In the genomic region with DNA sequence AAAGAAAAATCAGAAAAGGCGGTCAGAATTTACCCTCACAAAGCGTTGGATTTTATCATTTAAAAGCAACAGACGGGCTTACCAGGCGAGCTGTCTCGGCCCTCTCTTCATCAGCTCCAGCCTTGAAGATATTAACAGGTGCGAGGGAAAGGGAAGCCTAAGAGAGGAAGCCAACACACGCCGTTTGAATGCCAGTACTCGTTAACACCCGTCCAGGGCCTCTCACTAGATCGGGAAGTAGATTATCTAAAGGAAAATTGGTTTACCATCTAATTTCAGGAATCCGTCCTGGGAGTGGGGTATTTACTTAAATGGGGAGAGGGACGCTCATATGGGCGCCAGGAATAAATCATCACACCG, we compare ENCODE assay signal across 8 mouse cellular contexts. TPM values are rescaled to one million over a fixed set of nuclear protein-coding genes. Genes with fewer than 3 reads are reported as not detected.
DNase-seq lines count a peak whose midpoint lies in the region; ATAC-seq and TF ChIP-seq lines count a peak whose summit lies in the region.

No protein-coding gene starts in this region.

- H3K9ac ChIP-seq in embryonic facial prominence, embryonic 15.5 days = peak overlapping the region; percentile 89
- H3K9ac ChIP-seq in limb, embryonic 11.5 days (ENCODE audit: low read length) = peak overlapping the region; percentile 89
- H3K9ac ChIP-seq in neural tube, embryonic 12.5 days = peak overlapping the region; percentile 87

- ATAC-seq in embryonic facial prominence, embryonic 15.5 days (ENCODE audit: insufficient number of reproducible peaks, low FRiP score, low TSS enrichment, low read depth) = no peak
- no peak for ATAC-seq in limb, embryonic 11.5 days (ENCODE audit: insufficient number of reproducible peaks, low FRiP score, low TSS enrichment, low read depth)
- ATAC-seq in neural tube, embryonic 12.5 days (ENCODE audit: low FRiP score, low read depth) = no peak

- H3K27ac ChIP-seq in left cerebral cortex, adult 2 months = peak overlapping the region; percentile 51
- peak overlapping the region; percentile 88 for H3K27ac ChIP-seq in embryonic facial prominence, embryonic 15.5 days (replicated peaks)
- no peak overlapping the region for H3K27ac ChIP-seq in limb, embryonic 11.5 days (replicated peaks; ENCODE audit: low read depth, low read length)
- H3K27ac ChIP-seq in neural tube, embryonic 12.5 days = 0 out of 2 replicates have a peak overlapping the region, but pooled peaks have one; percentile 64

- 1% methylated on average over 15 of the region's 15 CpGs for WGBS in embryonic facial prominence, embryonic 15.5 days
- 4% methylated on average over 15 of the region's 15 CpGs for WGBS in limb, embryonic 11.5 days
- WGBS in neural tube, embryonic 12.5 days = 4% methylated on average over 15 of the region's 15 CpGs

- no peak for TF ChIP-seq CTCF in left cerebral cortex, adult 2 months (IDR thresholded peaks at IDR 0.05)

- H3K9me3 ChIP-seq in embryonic facial prominence, embryonic 15.5 days (replicated peaks) = no peaks in the 10 kb centered on the region
- no peaks in the 10 kb centered on the region for H3K9me3 ChIP-seq in limb, embryonic 11.5 days (ENCODE audit: control insufficient read depth, low read length)
- no peaks in the 10 kb centered on the region for H3K9me3 ChIP-seq in neural tube, embryonic 12.5 days

- peak overlapping the region; percentile 80 for H3K4me2 ChIP-seq in embryonic facial prominence, embryonic 15.5 days (replicated peaks)
- peak overlapping the region; percentile 77 for H3K4me2 ChIP-seq in limb, embryonic 11.5 days (ENCODE audit: low read depth, severe bottlenecking)
- peak overlapping the region; percentile 73 for H3K4me2 ChIP-seq in neural tube, embryonic 12.5 days (replicated peaks)

- peaks cover 39% of the 10 kb centered on the region for H3K36me3 ChIP-seq in embryonic facial prominence, embryonic 15.5 days
- peaks cover 26% of the 10 kb centered on the region for H3K36me3 ChIP-seq in limb, embryonic 11.5 days (ENCODE audit: control insufficient read depth, insufficient read depth, low read length)
- H3K36me3 ChIP-seq in neural tube, embryonic 12.5 days = peaks cover 42% of the 10 kb centered on the region

- peaks cover 13% of the 10 kb centered on the region for H3K4me1 ChIP-seq in embryonic facial prominence, embryonic 15.5 days
- no peaks in the 10 kb centered on the region for H3K4me1 ChIP-seq in limb, embryonic 11.5 days (ENCODE audit: control insufficient read depth, insufficient read depth, low read length)
- H3K4me1 ChIP-seq in neural tube, embryonic 12.5 days = peaks cover 20% of the 10 kb centered on the region

- peak overlapping the region; percentile 98 for H3K4me3 ChIP-seq in left cerebral cortex, adult 2 months
- H3K4me3 ChIP-seq in embryonic facial prominence, embryonic 15.5 days (replicated peaks) = peak overlapping the region; percentile 99
- H3K4me3 ChIP-seq in limb, embryonic 11.5 days (ENCODE audit: low read depth, low read length) = peak overlapping the region; percentile 98
- H3K4me3 ChIP-seq in neural tube, embryonic 12.5 days = peak overlapping the region; percentile 93

- intact Hi-C loops in left cerebral cortex, adult 2 months (cut with DNase I) = loop anchor here (1.0 to 5.0 kb wide), 3 partner anchors 85 to 159 kb away; a partner anchor contains a TSS

- no peak for DNase-seq in left cerebral cortex, adult 2 months (ENCODE audit: extremely low spot score in 1 of 2, low spot score in 2 of 2)
- DNase-seq in left cerebral cortex, adult 18-20 months (ENCODE audit: low spot score in 2 of 2) = no peak
- no peak for DNase-seq in limb, embryonic 11.5 days (ENCODE audit: low spot score)
- no peak for DNase-seq in gastrocnemius, postnatal 10 days
- no peak for DNase-seq in layer of hippocampus, adult 11-12 months (ENCODE audit: low spot score)
- DNase-seq in layer of hippocampus, adult 9-11 months = no peak

- H3K27me3 ChIP-seq in embryonic facial prominence, embryonic 15.5 days = no peaks in the 10 kb centered on the region
- H3K27me3 ChIP-seq in limb, embryonic 11.5 days (ENCODE audit: control insufficient read depth, insufficient read depth, low read length) = no peaks in the 10 kb centered on the region
- H3K27me3 ChIP-seq in neural tube, embryonic 12.5 days (replicated peaks) = no peaks in the 10 kb centered on the region

RNA-seq across cellular contexts. Expression of a gene that starts 0.7 kb away (rescaled TPM):
- total RNA-seq in left cerebral cortex, adult 2 months (2021) = 100 to 1,000 TPM; 146 to 157 TPM
- 100 to 1,000 TPM; 158 to 165 TPM for total RNA-seq in left cerebral cortex, adult 18-20 months (2021)
- 231 and 233 TPM in 2 replicates for polyA plus RNA-seq in embryonic facial prominence, embryonic 15.5 days (2015; fragmentation: Nextera tagmentation; extraction: Ambion mirVana)
- polyA plus RNA-seq in limb, embryonic 11.5 days (2014; fragmentation: Nextera tagmentation; extraction: Ambion mirVana) = 360 and 362 TPM in 2 replicates
- 265 and 280 TPM in 2 replicates for polyA plus RNA-seq in neural tube, embryonic 12.5 days (2016; fragmentation: Nextera tagmentation; extraction: Ambion mirVana)
- total RNA-seq in gastrocnemius, postnatal 10 days (2021) = 100 to 1,000 TPM; 172 to 175 TPM

RNA-seq across cellular contexts. Expression of a gene that starts 17.7 kb away (rescaled TPM):
- not detected for total RNA-seq in left cerebral cortex, adult 2 months (2021)
- total RNA-seq in left cerebral cortex, adult 18-20 months (2021) = not detected
- polyA plus RNA-seq in embryonic facial prominence, embryonic 15.5 days (2015; fragmentation: Nextera tagmentation; extraction: Ambion mirVana) = 0.11 TPM in 1 of 2 replicates, not detected in the other
- 0.11 TPM in 1 of 2 replicates, not detected in the other for polyA plus RNA-seq in limb, embryonic 11.5 days (2014; fragmentation: Nextera tagmentation; extraction: Ambion mirVana)
- polyA plus RNA-seq in neural tube, embryonic 12.5 days (2016; fragmentation: Nextera tagmentation; extraction: Ambion mirVana) = 0.14 TPM in 1 of 2 replicates, not detected in the other
- total RNA-seq in gastrocnemius, postnatal 10 days (2021) = not detected
